Mouse (Mus musculus) gastrocnemius, adult 8-10 months (tissue): ENCODE measurements around the gene Proser3. TPM values are rescaled to one million over a fixed set of nuclear protein-coding genes. Genes with fewer than 3 reads are reported as not detected.

ENCODE experiments used
- DNase-seq, 2 experiments: peaks; one replicate each; pipeline ENCODE4 v3.0.0; 2022; ENCODE audit warnings: low spot score in 2 of 2
- total RNA-seq, 4 experiments: library from RNA; stranded (reverse); gene quantifications; 2 replicates each; pipeline ENCODE4 v1.2.4; 2022

Proser3 gene
- total RNA-seq: 1 to 10 TPM; 2.6 to 6.2 (median 3.7) TPM

GRCm38 (mm10) chr7:30552102-30553020 is at the start of gene Proser3, which contains the start of gene Hspb6:
TSS of gene Proser3 (minus strand) at chr7:30552299.
TSS of gene Hspb6 (plus strand) at chr7:30552178.
- DNase-seq: peak; percentile 95 to 96

- no peak for DNase-seq
Measured at GRCm38 (mm10) chr7:30600651-30601050, 48.6 kb upstream of the Proser3 start.

GRCm38 (mm10) chr7:30599933-30600353 is 47.8 kb upstream of the Proser3 start:
- DNase-seq: peak; percentile 62 to 73

- no peak for DNase-seq
Measured at GRCm38 (mm10) chr7:30598786-30599185, 46.7 kb upstream of the Proser3 start, which contains the start of gene Zbtb32. TSS of gene Zbtb32 (minus strand) at chr7:30598909.

GRCm38 (mm10) chr7:30596811-30597210 is 44.7 kb upstream of the Proser3 start:
- DNase-seq: no peak

- no peak for DNase-seq
Measured at GRCm38 (mm10) chr7:30596093-30596492, 44.0 kb upstream of the Proser3 start.

- DNase-seq: no peak
Measured at GRCm38 (mm10) chr7:30594510-30595024, 42.5 kb upstream of the Proser3 start.

- DNase-seq: no peak
Measured at GRCm38 (mm10) chr7:30593579-30594509, 41.7 kb upstream of the Proser3 start.

GRCm38 (mm10) chr7:30592772-30593423 is 40.8 kb upstream of the Proser3 start:
- DNase-seq: no peak

- no peak for DNase-seq
Measured at GRCm38 (mm10) chr7:30591605-30591951, 39.5 kb upstream of the Proser3 start.

GRCm38 (mm10) chr7:30590927-30591604 is 39.0 kb upstream of the Proser3 start:
- no peak for DNase-seq

GRCm38 (mm10) chr7:30589435-30590301 is 37.6 kb upstream of the Proser3 start:
- DNase-seq: peak; percentile 69 to 73

- DNase-seq: peak; percentile 95 to 98
Measured at GRCm38 (mm10) chr7:30588676-30589434, 36.8 kb upstream of the Proser3 start, which contains the start of gene Kmt2b. TSS of gene Kmt2b (minus strand) at chr7:30588726.

GRCm38 (mm10) chr7:30587842-30588667 is 36.0 kb upstream of the Proser3 start:
- peak; percentile 42 to 46 for DNase-seq

GRCm38 (mm10) chr7:30586455-30587020 is 34.4 kb upstream of the Proser3 start:
- no peak for DNase-seq

GRCm38 (mm10) chr7:30585170-30585569 is 33.1 kb upstream of the Proser3 start:
- no peak for DNase-seq

GRCm38 (mm10) chr7:30584339-30584738 is 32.2 kb upstream of the Proser3 start:
- DNase-seq: no peak
